Mouse (Mus musculus) CH12.LX (cell line): ENCODE data around the gene Hapln1. TPM values are rescaled to one million over a fixed set of nuclear protein-coding genes. Genes with fewer than 3 reads are reported as not detected.
A peak's percentile ranks its signal among the peaks of the same experiment; 100 is the strongest.

Source experiments
- DNase-seq: peaks from one replicate; pipeline ENCODE4 v3.0.0-alpha.2; 2013; ENCODE audit errors: extremely low read depth
- H3K27ac ChIP-seq: 2 replicates; pipeline ENCODE4 v1.5.1; 2012; ENCODE audit warnings: low read depth, mild to moderate bottlenecking, control low read depth, moderate library complexity; ENCODE audit not compliant: insufficient read depth
- H3K27me3 ChIP-seq: replicated peaks from 2 replicates; pipeline ENCODE3; 2012; ENCODE audit warnings: inconsistent platforms
- H3K36me3 ChIP-seq, 2 experiments: replicated peaks in 1 of 2; 2 replicates each; pipeline versions ENCODE3 to v1.6.1; 2012; ENCODE audit warnings: inconsistent platforms in 1 of 2, low read length in 1 of 2, mild to moderate bottlenecking in 1 of 2, mixed read lengths in 1 of 2, moderate library complexity in 1 of 2; ENCODE audit not compliant: control insufficient read depth in 1 of 2, insufficient read depth in 1 of 2
- H3K4me1 ChIP-seq, 2 experiments: 2 replicates each; pipeline ENCODE4 v1.6.1; 2012; ENCODE audit warnings: inconsistent platforms in 1 of 2, moderate library complexity in 1 of 2; ENCODE audit not compliant: insufficient read depth in 2 of 2, control insufficient read depth in 1 of 2
- H3K4me2 ChIP-seq: 2 replicates; pipeline ENCODE4 v1.6.1; 2012; ENCODE audit warnings: low read depth, mild to moderate bottlenecking, control low read depth; ENCODE audit not compliant: poor library complexity, insufficient read depth, severe bottlenecking
- H3K4me3 ChIP-seq, 3 experiments: fragments of 150-350 bp in 1 of 3; sonication (generic) in 1 of 3; replicated peaks in 1 of 3; 2 replicates each; pipeline versions ENCODE3 to v1.5.1; 2011 to 2012; ENCODE audit warnings: low read depth in 2 of 3, low read length in 2 of 3, mild to moderate bottlenecking in 2 of 3, moderate library complexity in 2 of 3, control low read depth in 1 of 3, improper control_type of control experiment in 1 of 3, inconsistent platforms in 1 of 3, mixed read lengths in 1 of 3; ENCODE audit not compliant: poor library complexity in 1 of 3
- H3K79me2 ChIP-seq: replicated peaks from 2 replicates; pipeline ENCODE4 v1.6.1; 2012; ENCODE audit warnings: mild to moderate bottlenecking, moderate library complexity; ENCODE audit not compliant: control insufficient read depth, poor library complexity, insufficient read depth, severe bottlenecking; ENCODE audit errors: extremely low read depth
- H3K9ac ChIP-seq: 2 replicates; pipeline ENCODE4 v1.6.1; 2012; ENCODE audit warnings: low read depth, mild to moderate bottlenecking, control low read depth, moderate library complexity; ENCODE audit not compliant: insufficient read depth
- H3K9me3 ChIP-seq: replicated peaks from 2 replicates; pipeline ENCODE3; 2012; ENCODE audit warnings: low read length, inconsistent platforms, mixed read lengths
- BHLHE40 ChIP-seq: IDR thresholded peaks from 2 replicates; pipeline ENCODE4 v1.6.1; 2011; ENCODE audit warnings: mild to moderate bottlenecking, low read depth, low read length, improper control_type of control experiment
- CHD2 ChIP-seq: IDR thresholded peaks from 2 replicates; pipeline ENCODE4 v1.6.1; 2011; ENCODE audit warnings: low read length, improper control_type of control experiment
- CTCF ChIP-seq, 2 experiments: IDR thresholded peaks in 1 of 2; conservative IDR thresholded peaks in 1 of 2; 2 replicates each; pipeline ENCODE4 v1.5.1; 2011 to 2012; ENCODE audit warnings: low read depth in 2 of 2, low read length in 2 of 2, improper control_type of control experiment in 1 of 2, inconsistent platforms in 1 of 2, mild to moderate bottlenecking in 1 of 2, moderate library complexity in 1 of 2
- ELF1 ChIP-seq: IDR thresholded peaks from 2 replicates; pipeline ENCODE4 v1.6.1; 2014; ENCODE audit warnings: low read depth, mild to moderate bottlenecking, inconsistent platforms, low read length, improper control_type of control experiment
- EP300 ChIP-seq: IDR thresholded peaks from 2 replicates; pipeline ENCODE4 v1.6.1; 2011; ENCODE audit warnings: low read length, improper control_type of control experiment
- ETS1 ChIP-seq: conservative IDR thresholded peaks from 2 replicates; pipeline ENCODE4 v1.6.1; 2012; ENCODE audit warnings: low read depth, mild to moderate bottlenecking, inconsistent platforms, low read length, improper control_type of control experiment, moderate library complexity
- GABPA ChIP-seq: IDR thresholded peaks from 2 replicates; pipeline ENCODE4 v1.6.1; 2012; ENCODE audit warnings: low read depth, low read length, improper control_type of control experiment, inconsistent platforms; ENCODE audit not compliant: insufficient replicate concordance
- HCFC1 ChIP-seq: IDR thresholded peaks from 2 replicates; pipeline ENCODE4 v1.6.1; 2012; ENCODE audit warnings: low read depth, mild to moderate bottlenecking, inconsistent platforms, low read length, improper control_type of control experiment
- IRF4 ChIP-seq: IDR thresholded peaks from 2 replicates; pipeline ENCODE4 v1.6.1; 2014; ENCODE audit warnings: low read depth, mild to moderate bottlenecking, inconsistent platforms, low read length, improper control_type of control experiment
- JUN ChIP-seq: IDR thresholded peaks from 2 replicates; pipeline ENCODE4 v1.6.1; 2011; ENCODE audit warnings: low read depth, mild to moderate bottlenecking, low read length, improper control_type of control experiment, moderate library complexity; ENCODE audit not compliant: insufficient read depth
- JUND ChIP-seq: conservative IDR thresholded peaks from 2 replicates; pipeline ENCODE4 v1.6.1; 2011; ENCODE audit warnings: low read depth, low read length, improper control_type of control experiment
- KAT2A ChIP-seq: IDR thresholded peaks from 2 replicates; pipeline ENCODE4 v1.6.1; 2012; ENCODE audit warnings: low read length, improper control_type of control experiment, inconsistent platforms; ENCODE audit not compliant: insufficient replicate concordance
- MAFK ChIP-seq: IDR thresholded peaks from 2 replicates; pipeline ENCODE4 v1.6.1; 2011; ENCODE audit warnings: low read length, improper control_type of control experiment; ENCODE audit not compliant: insufficient replicate concordance
- MAX ChIP-seq: IDR thresholded peaks from 2 replicates; pipeline ENCODE4 v1.6.1; 2011; ENCODE audit warnings: low read length, improper control_type of control experiment
- MEF2A ChIP-seq: IDR thresholded peaks from 2 replicates; pipeline ENCODE4 v1.6.1; 2014; ENCODE audit warnings: low read depth, mild to moderate bottlenecking, inconsistent platforms, low read length, improper control_type of control experiment, borderline replicate concordance
- MYC ChIP-seq: IDR thresholded peaks from 2 replicates; pipeline ENCODE4 v1.6.1; 2011; ENCODE audit warnings: low read depth, mild to moderate bottlenecking, improper control_type of control experiment, low read length
- NELFE ChIP-seq: IDR thresholded peaks from 2 replicates; pipeline ENCODE4 v1.6.1; 2011; ENCODE audit warnings: low read depth, low read length, improper control_type of control experiment
- PAX5 ChIP-seq: IDR thresholded peaks from 2 replicates; pipeline ENCODE4 v1.6.1; 2012; ENCODE audit warnings: low read length, inconsistent platforms, mixed read lengths
- POLR2A ChIP-seq: IDR thresholded peaks from 2 replicates; pipeline ENCODE4 v1.6.1; 2011; ENCODE audit warnings: low read depth, mild to moderate bottlenecking, improper control_type of control experiment, low read length
- RAD21 ChIP-seq: IDR thresholded peaks from 2 replicates; pipeline ENCODE4 v1.6.1; 2011; ENCODE audit warnings: low read depth, mild to moderate bottlenecking, low read length, improper control_type of control experiment, moderate library complexity
- SIN3A ChIP-seq: IDR thresholded peaks from 2 replicates; pipeline ENCODE4 v1.6.1; 2012; ENCODE audit warnings: low read length, improper control_type of control experiment, inconsistent platforms
- SMC3 ChIP-seq: IDR thresholded peaks from 2 replicates; pipeline ENCODE4 v1.6.1; 2011; ENCODE audit warnings: low read depth, low read length, improper control_type of control experiment
- TBP ChIP-seq: conservative IDR thresholded peaks from 2 replicates; pipeline ENCODE4 v1.6.1; 2011; ENCODE audit warnings: low read depth, low read length, improper control_type of control experiment
- TCF12 ChIP-seq: IDR thresholded peaks from 2 replicates; pipeline ENCODE4 v1.6.1; 2014; ENCODE audit warnings: low read depth, mild to moderate bottlenecking, inconsistent platforms, low read length, improper control_type of control experiment
- UBTF ChIP-seq: IDR thresholded peaks from 2 replicates; pipeline ENCODE4 v1.6.1; 2012; ENCODE audit warnings: low read depth, mild to moderate bottlenecking, inconsistent platforms, low read length, improper control_type of control experiment, moderate library complexity
- USF1 ChIP-seq: IDR thresholded peaks from 2 replicates; pipeline ENCODE4 v1.6.1; 2014; ENCODE audit warnings: low read depth, mild to moderate bottlenecking, inconsistent platforms, low read length, improper control_type of control experiment
- USF2 ChIP-seq: conservative IDR thresholded peaks from 2 replicates; pipeline ENCODE4 v1.6.1; 2011; ENCODE audit warnings: low read depth, low read length, improper control_type of control experiment
- ZC3H11A ChIP-seq: IDR thresholded peaks from 2 replicates; pipeline ENCODE4 v1.6.1; 2012; ENCODE audit warnings: low read depth, mild to moderate bottlenecking, inconsistent platforms, low read length, improper control_type of control experiment
- ZKSCAN1 ChIP-seq: IDR thresholded peaks from 2 replicates; pipeline ENCODE4 v1.6.1; 2012; ENCODE audit warnings: low read depth, inconsistent platforms, low read length, improper control_type of control experiment, borderline replicate concordance
- ZMIZ1 ChIP-seq: IDR thresholded peaks from 2 replicates; pipeline ENCODE4 v1.6.1; 2012; ENCODE audit warnings: low read depth, mild to moderate bottlenecking, inconsistent platforms, low read length, improper control_type of control experiment
- ZNF384 ChIP-seq: IDR thresholded peaks from 2 replicates; pipeline ENCODE4 v1.6.1; 2012; ENCODE audit warnings: low read depth, low read length, improper control_type of control experiment, inconsistent platforms
- dilution Hi-C: fragments of 300-500 bp; cut with MboI; formaldehyde crosslinking; loops from 2 replicates; pipeline ENCODE4 v1.14.3; 2020; ENCODE audit warnings: low sequenced_read_pairs; ENCODE audit not compliant: extremely low pct_unique_long_range_greater_than_20kb, extremely low pct_ligation_motif_present
- in situ Hi-C: fragments of 300-500 bp; cut with MboI; formaldehyde crosslinking; loops from 3 replicates; pipeline ENCODE4 v1.14.3; 2019; ENCODE audit warnings: low sequenced_read_pairs, low pct_ligation_motif_present, low pct_unique_long_range_greater_than_20kb, mixed read lengths
- polyA plus RNA-seq: library from polyadenylated mRNA; unstranded; fragments of >175 nt; gene quantifications from 2 replicates; pipeline ENCODE4 v1.2.1, GENCODE M21; 2012; ENCODE audit warnings: low read depth; ENCODE audit not compliant: insufficient read length
- total RNA-seq, 2 experiments: library from RNA; depleted of rRNA; stranded (reverse); fragments of 300-350 nt in 1 of 2; fragments of >200 nt in 1 of 2; gene quantifications; 2 replicates each; pipeline ENCODE4 v1.2.3; 2012 to 2014

Gene Hapln1
- total and polyA plus RNA-seq, 3 experiments = 0.30 to 2.6 (median 0.46) TPM

- Histone ChIP-seq H3K36me3 (no peaks in the 10 kb centered on the region), H3K27me3 (no peaks in the 10 kb centered on the region), H3K9ac (no peak overlapping the region)
- in situ Hi-C loops (no loop called here), dilution Hi-C loops (no loop called here)
- no peak for DNase-seq
- TF ChIP-seq SMC3 = 0 out of 2 replicates have a peak, but pooled peaks have one; percentile 29
- TF ChIP-seq MAX = no peak
- peak; percentile 6 for TF ChIP-seq RAD21
- TF ChIP-seq ELF1 = no peak
- peak in 1 of 2 experiments; percentile 54; a peak in 2 of 4 replicates for TF ChIP-seq CTCF (conservative IDR thresholded peaks at IDR 0.05 in 1 of 2, IDR thresholded peaks at IDR 0.05 in 1 of 2; ENCODE audit: low read depth in 2 of 2, low read length in 2 of 2)
- no peak for TF ChIP-seq MYC
- TF ChIP-seq, all 38 proteins: peak for 3
- H3K9me3 ChIP-seq = no peaks in the 10 kb centered on the region
- H3K4me1 ChIP-seq = 0 out of 4 replicates have a peak, but pooled peaks cover 0 to 2% of the 10 kb centered on the region in 2 experiments
- no peaks in the 10 kb centered on the region for H3K79me2 ChIP-seq
- H3K4me2 ChIP-seq = no peak overlapping the region
- no peak overlapping the region for H3K27ac ChIP-seq
- H3K4me3 ChIP-seq = no peak overlapping the region
Observed at GRCm38 (mm10) chr13:89619064-89619463, 79.5 kb downstream of the Hapln1 start.

- Histone ChIP-seq H3K27me3 (no peaks in the 10 kb centered on the region), H3K4me1 (peaks cover 0 to 12% of the 10 kb centered on the region in 2 experiments; a peak in 2 of 4 replicates), H3K79me2 (no peaks in the 10 kb centered on the region), H3K4me2 (no peak overlapping the region), H3K4me3 (no peak overlapping the region), H3K9me3 (no peaks in the 10 kb centered on the region)
- DNase-seq = peak; percentile 83
- dilution Hi-C loops = no loop called here
- no peak for TF ChIP-seq TBP
- TF ChIP-seq GABPA = no peak
- no peak for TF ChIP-seq USF1
- TF ChIP-seq UBTF = no peak
- no peak for TF ChIP-seq MAX
- TF ChIP-seq JUN = no peak
- TF ChIP-seq ZMIZ1 = no peak
- 0 out of 2 replicates have a peak, but pooled peaks have one; percentile 4 for TF ChIP-seq IRF4
- TF ChIP-seq TCF12 = no peak
- no peak for TF ChIP-seq MEF2A
- TF ChIP-seq SIN3A = no peak
- TF ChIP-seq ZC3H11A = peak; percentile 53
- TF ChIP-seq ZNF384 = peak; percentile 47
- no peak for TF ChIP-seq NELFE
- TF ChIP-seq SMC3 = peak; percentile 89
- TF ChIP-seq USF2 = no peak
- no peak for TF ChIP-seq MAFK
- no peak for TF ChIP-seq ETS1
- no peak for TF ChIP-seq JUND
- TF ChIP-seq CHD2 = no peak
- TF ChIP-seq POLR2A = no peak
- no peak for TF ChIP-seq MYC
- TF ChIP-seq EP300 = no peak
- no peak for TF ChIP-seq HCFC1
- no peak for TF ChIP-seq PAX5
- peak; percentile 89 for TF ChIP-seq RAD21
- no peak for TF ChIP-seq BHLHE40
- peak; percentile 87 to 91 for TF ChIP-seq CTCF (conservative IDR thresholded peaks at IDR 0.05 in 1 of 2, IDR thresholded peaks at IDR 0.05 in 1 of 2; ENCODE audit: low read depth in 2 of 2, low read length in 2 of 2)
- no peak for TF ChIP-seq ZKSCAN1
- no peak for TF ChIP-seq KAT2A
- TF ChIP-seq, all 38 proteins: peak for 6
- H3K9ac ChIP-seq = no peak overlapping the region
- in situ Hi-C loops = no loop called here
- H3K27ac ChIP-seq = no peak overlapping the region
- no peaks in the 10 kb centered on the region for H3K36me3 ChIP-seq
Observed at GRCm38 (mm10) chr13:89634137-89634683, 94.6 kb downstream of the Hapln1 start.
